Mouse (Mus musculus): ENCODE results near the gene Spata32. TPM values are rescaled to one million over a fixed set of nuclear protein-coding genes. Genes with fewer than 3 reads are reported as not detected.

Spata32 gene
- polyA plus RNA-seq, 1 experiment from 2014 or later: not detected

Other genes starting within 250 kb of the Spata32 start
- 56.8 and 59.9 TPM in 2 replicates for gene Nmt1, start 190.2 kb downstream of the Spata32 start, polyA plus RNA-seq (2015; fragmentation: Nextera tagmentation; extraction: Ambion mirVana)
- gene Dcakd, start 190.1 kb downstream of the Spata32 start, polyA plus RNA-seq (2015; fragmentation: Nextera tagmentation; extraction: Ambion mirVana): 147 and 150 TPM in 2 replicates
- gene Plcd3, start 116.8 kb downstream of the Spata32 start, polyA plus RNA-seq (2015; fragmentation: Nextera tagmentation; extraction: Ambion mirVana): 2.5 and 3.6 TPM in 2 replicates
- 15.7 and 18.3 TPM in 2 replicates for gene Acbd4, start 116.8 kb downstream of the Spata32 start, polyA plus RNA-seq (2015; fragmentation: Nextera tagmentation; extraction: Ambion mirVana)
- 4.4 and 4.5 TPM in 2 replicates for gene Hexim1, start 102.2 kb downstream of the Spata32 start, polyA plus RNA-seq (2015; fragmentation: Nextera tagmentation; extraction: Ambion mirVana)
- 8.3 and 9.6 TPM in 2 replicates for gene Hexim2, start 86.0 kb downstream of the Spata32 start, polyA plus RNA-seq (2015; fragmentation: Nextera tagmentation; extraction: Ambion mirVana)
- gene Fmnl1, start 47.3 kb downstream of the Spata32 start, polyA plus RNA-seq (2015; fragmentation: Nextera tagmentation; extraction: Ambion mirVana): 2.7 and 3.7 TPM in 2 replicates
- gene 1700023F06Rik, start 9.9 kb downstream of the Spata32 start, polyA plus RNA-seq (2015; fragmentation: Nextera tagmentation; extraction: Ambion mirVana): 0.87 and 1.1 TPM in 2 replicates
- gene Map3k14, start 49.0 kb upstream of the Spata32 start, polyA plus RNA-seq (2015; fragmentation: Nextera tagmentation; extraction: Ambion mirVana): 2.8 and 3.5 TPM in 2 replicates
- gene Arhgap27, start 145.3 kb upstream of the Spata32 start, polyA plus RNA-seq (2015; fragmentation: Nextera tagmentation; extraction: Ambion mirVana): 17.0 and 17.3 TPM in 2 replicates
- 8.3 TPM in 2 replicates for gene Plekhm1, start 194.3 kb upstream of the Spata32 start, polyA plus RNA-seq (2015; fragmentation: Nextera tagmentation; extraction: Ambion mirVana)

Data from lung, embryonic 15.5 days (tissue).